Mouse (Mus musculus): Measurements from ENCODE around the gene Rint1.
A peak's percentile ranks its signal among the peaks of the same experiment; 100 is the strongest.
"Not testable (repeated sequence)": the region's sequence is repeated elsewhere in the genome, so short reads cannot be mapped to it uniquely, and the experiment has no call there.

The Rint1 gene

GRCm38 (mm10) chr5:23826321-23827004, 39.0 kb downstream of the Rint1 start:
- DNase-seq (ENCODE audit: low spot score) = peak; percentile 29

DNA sequence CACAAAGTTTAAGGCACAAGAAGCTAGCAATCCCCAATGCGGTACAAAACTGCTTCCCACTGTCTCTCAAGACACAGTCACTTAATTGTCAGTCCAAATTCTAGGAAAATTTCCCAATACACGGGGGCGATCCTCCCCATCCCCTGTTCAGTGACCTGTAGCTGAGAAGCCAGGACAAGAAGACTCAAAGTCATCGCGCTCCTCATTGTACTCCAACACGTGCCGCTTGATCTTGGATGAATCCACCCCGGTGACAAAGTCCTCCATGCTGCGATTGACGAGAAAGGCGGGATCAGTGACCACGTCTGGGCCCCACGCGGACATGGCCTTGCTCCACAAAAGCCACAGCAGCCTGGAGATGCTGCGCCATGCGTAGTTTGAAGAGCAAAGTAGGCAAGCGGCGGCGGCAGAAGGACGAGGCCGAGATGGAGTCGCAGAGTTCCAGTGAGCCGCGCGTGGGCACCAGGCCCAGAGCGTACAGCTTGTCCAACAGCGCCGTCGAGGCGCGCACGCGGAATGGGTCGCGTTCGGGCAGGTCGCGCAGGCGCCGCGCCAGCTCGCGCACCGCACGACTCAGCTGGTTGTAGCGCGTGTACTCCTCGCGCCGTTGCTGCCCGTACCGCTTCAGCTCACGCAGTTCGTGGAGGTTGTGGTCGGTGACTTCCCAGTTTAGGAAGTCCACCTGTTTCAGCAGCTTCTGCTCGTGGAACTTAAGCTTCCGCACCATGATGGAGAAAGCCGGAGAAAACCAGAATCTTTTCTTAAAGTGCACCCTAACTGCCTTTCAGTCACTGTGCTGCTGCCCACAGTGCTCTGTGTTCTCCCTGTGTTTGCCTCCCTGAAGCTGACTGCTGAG, 43.6 kb downstream of the Rint1 start:
- no peak for DNase-seq (ENCODE audit: low spot score)

- DNase-seq (ENCODE audit: low spot score) = not testable (repeated sequence)
Observed at GRCm38 (mm10) chr5:23835691-23836090, 48.2 kb downstream of the Rint1 start.

DNA sequence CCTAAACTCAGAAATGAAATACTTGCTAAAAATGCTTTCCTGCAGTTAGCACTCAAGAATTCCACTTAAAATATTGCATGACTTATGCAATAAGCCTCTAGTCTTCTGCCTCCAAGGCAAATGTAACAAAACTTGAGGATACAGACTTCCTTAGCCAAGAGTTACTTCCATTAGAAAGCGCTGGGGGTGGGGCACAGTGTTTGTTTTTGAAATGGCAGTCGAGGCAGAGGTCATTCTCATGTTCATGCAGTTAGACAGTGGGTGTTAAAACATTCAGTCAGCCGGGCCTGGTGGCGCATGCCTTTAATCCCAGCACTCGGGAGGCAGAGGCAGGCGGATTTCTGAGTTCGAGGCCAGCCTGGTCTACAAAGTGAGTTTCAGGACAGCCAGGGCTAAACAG, 50.6 kb downstream of the Rint1 start:
- DNase-seq (ENCODE audit: low spot score) = no peak

- DNase-seq (ENCODE audit: low spot score) = peak; percentile 90
Observed at GRCm38 (mm10) chr5:23843674-23844530, 56.4 kb downstream of the Rint1 start, which contains the start of gene Tomm7. Gene Tomm7 (minus strand): TSS chr5:23844161.

GRCm38 (mm10) chr5:23844531-23844841, 57.0 kb downstream of the Rint1 start:
- DNase-seq (ENCODE audit: low spot score) = no peak

- no peak for DNase-seq (ENCODE audit: low spot score)
Observed at GRCm38 (mm10) chr5:23845141-23845540, 57.6 kb downstream of the Rint1 start.

DNA sequence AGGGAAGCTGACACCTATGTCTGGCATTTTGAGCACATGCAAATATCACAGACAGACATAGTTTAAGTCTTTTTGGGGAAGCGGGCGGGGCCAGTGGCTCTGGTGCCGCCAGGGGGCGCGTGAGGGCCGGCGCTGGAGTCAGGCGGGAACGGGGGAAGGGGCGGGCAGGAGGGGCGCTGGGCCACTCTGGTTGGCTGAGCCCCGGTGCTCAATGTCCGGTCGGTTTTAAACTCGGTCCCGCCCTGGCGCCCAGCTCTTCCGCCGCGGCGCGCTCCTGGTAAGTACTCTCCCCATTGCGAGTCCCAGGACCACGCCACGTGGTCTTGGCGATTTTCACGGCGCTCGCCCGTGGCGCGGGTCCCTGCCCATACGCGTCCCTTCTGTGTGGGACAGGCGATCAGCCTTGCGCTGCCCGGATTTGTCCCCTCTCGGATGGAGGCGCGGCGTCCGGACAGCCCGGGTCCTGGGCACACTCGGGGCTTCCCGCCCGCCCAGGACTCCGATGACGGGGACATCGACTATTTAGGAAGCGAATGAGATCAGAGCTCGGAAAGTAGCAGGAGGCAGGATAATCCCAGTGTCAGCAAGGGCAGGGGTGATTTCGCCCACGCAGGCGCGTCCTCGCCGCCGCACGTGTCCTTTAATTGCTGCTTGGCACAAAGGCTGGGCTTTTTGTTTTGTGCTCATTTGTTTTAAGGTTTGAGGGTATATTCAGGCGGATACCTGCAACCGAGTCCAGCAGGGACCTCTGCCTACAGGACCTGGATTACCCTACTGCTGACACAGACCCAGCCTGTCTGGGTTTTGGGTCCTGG, 63.0 kb downstream of the Rint1 start:
- peak; percentile 77 for DNase-seq (ENCODE audit: low spot score)

- not testable (repeated sequence) for DNase-seq (ENCODE audit: low spot score)
Observed at GRCm38 (mm10) chr5:23851160-23851555, 63.6 kb downstream of the Rint1 start.

DNA sequence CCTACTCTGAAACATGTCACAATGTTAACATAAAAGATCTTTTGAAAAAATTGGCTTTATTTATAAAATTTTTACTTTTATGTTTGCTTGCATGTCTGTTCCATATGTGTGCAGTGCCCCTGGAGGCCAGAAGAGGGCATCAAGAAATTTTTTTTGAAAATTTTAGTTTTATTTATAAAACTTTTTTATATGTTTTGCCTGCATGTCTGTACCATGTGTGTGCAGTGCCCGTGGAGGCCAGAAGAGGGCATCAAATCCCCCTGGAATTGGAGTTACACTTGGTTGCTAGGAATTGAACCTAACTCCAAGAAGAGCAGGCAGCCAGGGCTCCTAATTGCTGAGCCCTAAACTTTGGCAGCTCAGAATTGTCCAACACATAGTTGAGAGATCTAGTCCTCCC, 65.4 kb downstream of the Rint1 start:
- DNase-seq (ENCODE audit: low spot score) = not testable (repeated sequence)

GRCm38 (mm10) chr5:23855484-23855883, 68.0 kb downstream of the Rint1 start:
- DNase-seq (ENCODE audit: low spot score) = no peak

GRCm38 (mm10) chr5:23856164-23856563, 68.7 kb downstream of the Rint1 start:
- DNase-seq (ENCODE audit: low spot score) = no peak

GRCm38 (mm10) chr5:23857189-23857588, 69.7 kb downstream of the Rint1 start:
- DNase-seq (ENCODE audit: low spot score) = no peak

DNA sequence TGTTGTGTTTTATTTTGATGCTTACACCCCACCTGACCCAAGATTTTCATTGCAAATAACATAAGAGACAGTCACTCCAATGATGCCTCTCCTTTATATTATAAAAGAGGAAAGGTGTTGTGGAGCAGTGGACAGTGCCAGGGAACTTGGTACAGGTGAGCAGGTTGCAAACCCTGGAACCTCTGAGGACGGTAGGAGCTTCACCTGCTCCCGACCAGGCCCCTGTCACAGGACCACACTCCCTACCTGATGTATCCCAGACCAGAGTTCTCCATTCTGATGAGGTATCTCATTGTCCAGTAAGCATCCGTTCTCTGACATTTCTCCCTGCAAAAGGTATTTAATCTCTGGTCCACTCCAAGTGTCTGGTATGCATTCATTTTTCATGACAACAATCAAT, 70.5 kb downstream of the Rint1 start:
- DNase-seq (ENCODE audit: low spot score) = no peak

GRCm38 (mm10) chr5:23858643-23859042, 71.1 kb downstream of the Rint1 start:
- DNase-seq (ENCODE audit: low spot score) = no peak

DNA sequence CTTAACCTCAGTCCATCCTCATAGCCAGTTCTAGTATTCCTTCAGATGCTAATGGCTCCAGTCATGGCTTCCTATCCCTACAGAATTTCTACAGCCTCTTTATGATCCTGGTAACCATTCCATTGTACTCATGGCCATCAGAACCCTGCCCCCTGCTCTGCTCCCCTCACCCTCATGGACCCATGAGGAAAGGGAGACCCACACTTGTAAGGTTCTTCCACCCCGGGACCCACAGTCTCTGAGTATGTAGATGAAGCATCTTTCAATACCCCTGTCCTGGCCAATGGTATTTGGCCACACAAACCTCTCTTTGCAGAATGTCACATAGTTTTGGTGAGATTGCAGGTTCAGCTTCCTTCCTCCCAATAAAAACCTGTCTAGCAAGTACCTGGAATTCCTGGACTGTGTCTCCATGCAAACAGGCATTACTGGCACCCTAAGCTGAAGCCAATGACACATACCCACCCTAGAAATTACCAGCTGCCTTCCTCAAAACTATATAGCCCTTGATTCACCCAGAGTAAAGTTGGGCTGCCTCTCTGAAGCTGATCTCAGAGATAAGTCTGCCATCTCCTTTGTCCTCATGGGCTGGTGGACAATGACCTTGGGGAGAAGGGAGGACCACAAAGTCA, 71.7 kb downstream of the Rint1 start:
- DNase-seq (ENCODE audit: low spot score) = no peak

GRCm38 (mm10) chr5:23859896-23860295, 72.4 kb downstream of the Rint1 start:
- no peak for DNase-seq (ENCODE audit: low spot score)

DNA sequence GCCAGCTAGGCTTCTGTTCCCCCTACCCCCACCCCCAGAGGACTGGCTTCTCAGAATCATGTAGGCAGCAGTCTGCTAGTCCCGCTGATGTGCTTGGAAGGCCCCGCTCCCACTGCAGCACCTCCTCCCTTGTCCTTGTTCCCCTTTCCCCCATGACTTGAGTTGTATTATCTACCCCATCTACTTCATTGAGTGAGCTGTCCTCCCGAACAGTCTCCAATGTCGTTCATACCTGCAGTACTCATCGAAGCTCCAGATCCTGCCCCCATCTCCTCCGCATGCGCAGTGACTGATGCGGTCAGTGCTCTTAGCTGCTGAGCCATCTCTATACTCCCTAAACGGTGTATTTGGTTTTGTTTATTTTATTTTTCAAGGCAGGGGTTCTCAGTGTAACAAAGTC, 74.2 kb downstream of the Rint1 start:
- no peak for DNase-seq (ENCODE audit: low spot score)

GRCm38 (mm10) chr5:23862291-23862690, 74.8 kb downstream of the Rint1 start:
- no peak for DNase-seq (ENCODE audit: low spot score)

GRCm38 (mm10) chr5:23863166-23864053, 75.9 kb downstream of the Rint1 start:
- no peak for DNase-seq (ENCODE audit: low spot score)

All from layer of hippocampus, adult 9-10 months (tissue).